Mouse (Mus musculus) hindbrain, postnatal 0 days (tissue): ENCODE data around the gene Lrrk1. TPM values are rescaled to one million over a fixed set of nuclear protein-coding genes. Genes with fewer than 3 reads are reported as not detected.

Experiments used
- ATAC-seq: fragments of 200-750 bp; cut with Nextera tagmentation; 2 replicates; pipeline ENCODE4 v1.8.0; 2017; ENCODE audit warnings: mild to moderate bottlenecking, moderate TSS enrichment, moderate library complexity
- DNase-seq: peaks from one replicate; pipeline ENCODE4 v3.0.0-alpha.2; 2015; ENCODE audit warnings: low spot score
- H3K27ac ChIP-seq: fragments of 300-500 bp; sonication (generic); 2 replicates; pipeline ENCODE4 v1.5.1; 2014; ENCODE audit warnings: mild to moderate bottlenecking
- H3K27me3 ChIP-seq: fragments of 300-500 bp; sonication (generic); 2 replicates; pipeline ENCODE4 v1.6.1; 2014; ENCODE audit warnings: low read length, mixed read lengths; ENCODE audit not compliant: insufficient read depth
- H3K36me3 ChIP-seq: fragments of 300-500 bp; sonication (generic); 2 replicates; pipeline ENCODE4 v1.6.1; 2014; ENCODE audit warnings: low read length, mixed read lengths; ENCODE audit not compliant: insufficient read depth
- H3K4me1 ChIP-seq: fragments of 300-500 bp; sonication (generic); 2 replicates; pipeline ENCODE4 v1.6.1; 2014; ENCODE audit warnings: antibody characterized with exemption, low read length, mixed read lengths; ENCODE audit not compliant: insufficient read depth
- H3K4me2 ChIP-seq: fragments of 300-500 bp; sonication (generic); 2 replicates; pipeline ENCODE4 v1.6.1; 2014; ENCODE audit warnings: low read depth, mild to moderate bottlenecking, low read length, moderate library complexity, mixed read lengths
- H3K4me3 ChIP-seq: fragments of 300-500 bp; sonication (generic); 2 replicates; pipeline ENCODE4 v1.5.1; 2014; ENCODE audit warnings: low read length
- H3K9ac ChIP-seq: fragments of 300-500 bp; sonication (generic); replicated peaks from 2 replicates; pipeline ENCODE4 v1.6.1; 2014; ENCODE audit warnings: mild to moderate bottlenecking, low read length, moderate library complexity, mixed read lengths
- H3K9me3 ChIP-seq: fragments of 300-500 bp; sonication (generic); 2 replicates; pipeline ENCODE4 v1.6.1; 2016; ENCODE audit warnings: low read length, mixed read lengths
- CTCF ChIP-seq: IDR thresholded peaks from 2 replicates; pipeline ENCODE4 v1.5.1; 2016; ENCODE audit warnings: antibody characterized with exemption, control low read depth, low read depth
- WGBS: fragments of 180-500 bp; shearing (Covaris S2); extraction: QIAGEN DNeasy Blood & Tissue Kit; methylation state at CpG from one replicate; pipeline ENCODE4 v1.1.7; 2014; 5-methylcytosine and 5-hydroxymethylcytosine counted together
- polyA plus RNA-seq: library from polyadenylated mRNA; unstranded; fragments of >200 nt; fragmentation: Nextera tagmentation; extraction: Ambion mirVana; gene quantifications from 2 replicates; pipeline ENCODE4 v1.2.1, GENCODE M21; 2015
- total RNA-seq: library from RNA; depleted of rRNA; stranded (reverse); fragments of >200 nt; gene quantifications from 2 replicates; pipeline ENCODE4 v1.2.3, GENCODE M21; 2014

The Lrrk1 gene
- total and polyA plus RNA-seq, 2 experiments from 2014 or later = 2.5 to 4.1 TPM

GRCm38 (mm10) chr7:66241855-66242412, 146.2 kb downstream of the Lrrk1 start:
- DNase-seq (no peak), ATAC-seq (no peak)
- Histone ChIP-seq H3K9ac (no peak overlapping the region), H3K27ac (no peak overlapping the region), H3K9me3 (0 out of 2 replicates have a peak, but pooled peaks cover 2% of the 10 kb centered on the region), H3K4me1 (peaks cover 10% of the 10 kb centered on the region), H3K4me2 (no peak overlapping the region), H3K4me3 (no peak overlapping the region), H3K36me3 (no peaks in the 10 kb centered on the region), H3K27me3 (no peaks in the 10 kb centered on the region)
- no peak for TF ChIP-seq CTCF
- 90% methylated on average over 4 of the region's 4 CpGs for WGBS

GRCm38 (mm10) chr7:66238157-66238556, 150.0 kb downstream of the Lrrk1 start:
- Histone ChIP-seq H3K4me1 (no peaks in the 10 kb centered on the region), H3K9ac (no peak overlapping the region), H3K4me2 (no peak overlapping the region), H3K36me3 (no peaks in the 10 kb centered on the region), H3K27me3 (no peaks in the 10 kb centered on the region), H3K4me3 (no peak overlapping the region), H3K9me3 (0 out of 2 replicates have a peak, but pooled peaks cover 2% of the 10 kb centered on the region), H3K27ac (no peak overlapping the region)
- no peak for TF ChIP-seq CTCF
- ATAC-seq = no peak
- no peak for DNase-seq
- 98% methylated on average over 3 of the region's 3 CpGs for WGBS

GRCm38 (mm10) chr7:66233947-66234516, 154.1 kb downstream of the Lrrk1 start:
- Histone ChIP-seq H3K27ac (no peak overlapping the region), H3K9ac (no peak overlapping the region), H3K27me3 (no peaks in the 10 kb centered on the region), H3K4me3 (no peak overlapping the region), H3K9me3 (0 out of 2 replicates have a peak, but pooled peaks cover 2% of the 10 kb centered on the region), H3K4me2 (no peak overlapping the region), H3K4me1 (peaks cover 15% of the 10 kb centered on the region), H3K36me3 (no peaks in the 10 kb centered on the region)
- TF ChIP-seq CTCF = no peak
- no peak for ATAC-seq
- WGBS = 75% methylated on average over 6 of the region's 6 CpGs
- DNase-seq = no peak

GRCm38 (mm10) chr7:66233141-66233946, 154.8 kb downstream of the Lrrk1 start:
- Histone ChIP-seq H3K9ac (no peak overlapping the region), H3K4me2 (no peak overlapping the region), H3K4me3 (no peak overlapping the region), H3K27ac (no peak overlapping the region), H3K9me3 (0 out of 2 replicates have a peak, but pooled peaks cover 1% of the 10 kb centered on the region), H3K4me1 (peaks cover 15% of the 10 kb centered on the region), H3K36me3 (no peaks in the 10 kb centered on the region), H3K27me3 (no peaks in the 10 kb centered on the region)
- DNase-seq (no peak), ATAC-seq (no peak)
- TF ChIP-seq CTCF = no peak
- 77% methylated on average over 4 of the region's 4 CpGs for WGBS

GRCm38 (mm10) chr7:66231861-66232260, 156.3 kb downstream of the Lrrk1 start:
- H3K9me3 ChIP-seq = no peaks in the 10 kb centered on the region
- ATAC-seq (no peak), DNase-seq (no peak)
- TF ChIP-seq CTCF = no peak
- no peaks in the 10 kb centered on the region for H3K36me3 ChIP-seq
- no peaks in the 10 kb centered on the region for H3K27me3 ChIP-seq
- H3K4me2 ChIP-seq = no peak overlapping the region
- no peak overlapping the region for H3K4me3 ChIP-seq
- peak overlapping the region; percentile 80; the same call in 1 of the 2 replicates for H3K27ac ChIP-seq
- WGBS = 71% methylated on average over 4 of the region's 4 CpGs
- H3K9ac ChIP-seq = no peak overlapping the region
- H3K4me1 ChIP-seq = peaks cover 15% of the 10 kb centered on the region

GRCm38 (mm10) chr7:66230638-66231550, 157.3 kb downstream of the Lrrk1 start:
- Histone ChIP-seq H3K27ac (peak overlapping the region; percentile 80), H3K4me1 (peaks cover 15% of the 10 kb centered on the region), H3K9ac (no peak overlapping the region), H3K4me2 (no peak overlapping the region), H3K9me3 (no peaks in the 10 kb centered on the region), H3K4me3 (no peak overlapping the region), H3K27me3 (no peaks in the 10 kb centered on the region), H3K36me3 (no peaks in the 10 kb centered on the region)
- 23% methylated on average over 17 of the region's 17 CpGs for WGBS
- ATAC-seq (peak; percentile 80), DNase-seq (peak; percentile 68)
- TF ChIP-seq CTCF = no peak
